Mouse (Mus musculus): Measurements from ENCODE around the gene Dbx1. TPM values are rescaled to one million over a fixed set of nuclear protein-coding genes. Genes with fewer than 3 reads are reported as not detected.

The Dbx1 gene
- polyA plus RNA-seq, 1 experiment from 2014 or later, result 1.5 TPM

- H3K9ac ChIP-seq (replicated peaks), result no peak overlapping the region
- H3K9me3 ChIP-seq, result no peaks in the 10 kb centered on the region
- no peak overlapping the region for H3K4me3 ChIP-seq
- H3K4me1 ChIP-seq, result no peaks in the 10 kb centered on the region
- H3K27me3 ChIP-seq, result no peaks in the 10 kb centered on the region
- H3K27ac ChIP-seq (replicated peaks), result no peak overlapping the region
- ATAC-seq (replicated peaks), result no peak
- no peak overlapping the region for H3K4me2 ChIP-seq (replicated peaks)
- peaks cover 12% of the 10 kb centered on the region; the same call in 1 of the 2 replicates for H3K36me3 ChIP-seq
- WGBS, result 89% methylated on average over 7 of the region's 7 CpGs
Observed at GRCm38 (mm10) chr7:49582551-49582950, 54.1 kb downstream of the Dbx1 start.

GRCm38 (mm10) chr7:49581951-49582350 is 54.7 kb downstream of the Dbx1 start:
- no peak overlapping the region for H3K4me2 ChIP-seq (replicated peaks)
- peaks cover 15% of the 10 kb centered on the region; the same call in 1 of the 2 replicates for H3K36me3 ChIP-seq
- no peak overlapping the region for H3K9ac ChIP-seq (replicated peaks)
- no peaks in the 10 kb centered on the region for H3K9me3 ChIP-seq
- ATAC-seq (replicated peaks), result no peak
- no peaks in the 10 kb centered on the region for H3K27me3 ChIP-seq
- H3K4me1 ChIP-seq, result no peaks in the 10 kb centered on the region
- no peak overlapping the region for H3K4me3 ChIP-seq
- H3K27ac ChIP-seq (replicated peaks), result no peak overlapping the region
- 88% methylated on average over 2 of the region's 2 CpGs for WGBS

Other genes with a start within 250 kb of the Dbx1 start
- 1.5 and 2.2 TPM in 2 replicates for gene Htatip2, start 122.3 kb upstream of the Dbx1 start, polyA plus RNA-seq (2015; fragmentation: Nextera tagmentation; extraction: Ambion mirVana)
- 52.6 and 55.3 TPM in 2 replicates for gene Prmt3, start 141.5 kb upstream of the Dbx1 start, polyA plus RNA-seq (2015; fragmentation: Nextera tagmentation; extraction: Ambion mirVana)

Measured in forebrain, embryonic 15.5 days (tissue).